Mouse (Mus musculus): ENCODE data around the gene Cyp4f13.

GRCm38 (mm10) chr17:32878773-32879172 lies 68.4 kb downstream of the Cyp4f13 start:
- TF ChIP-seq POLR2A (IDR thresholded peaks at IDR 0.05; ENCODE audit: low read depth, low read length) (no peak), CTCF (conservative IDR thresholded peaks at IDR 0.05 in 1 of 2, IDR thresholded peaks at IDR 0.05 in 1 of 2; ENCODE audit: low read depth in 2 of 2, low read length in 2 of 2) (no peak), TBP (conservative IDR thresholded peaks at IDR 0.05; ENCODE audit: low read depth, low read length) (no peak), CHD1 (IDR thresholded peaks at IDR 0.05; ENCODE audit: low read depth, low read length) (no peak), USF2 (conservative IDR thresholded peaks at IDR 0.05; ENCODE audit: low read depth, low read length) (no peak), ETS1 (conservative IDR thresholded peaks at IDR 0.05; ENCODE audit: low read depth, low read length) (no peak), NELFE (IDR thresholded peaks at IDR 0.05; ENCODE audit: low read depth, low read length) (no peak), MAX (IDR thresholded peaks at IDR 0.05; ENCODE audit: low read length) (no peak), ZNF384 (IDR thresholded peaks at IDR 0.05; ENCODE audit: low read depth, low read length) (no peak)

Data from CH12.LX (cell line).